13 mouse cellular contexts compared by ENCODE assay signal in the genomic region with DNA sequence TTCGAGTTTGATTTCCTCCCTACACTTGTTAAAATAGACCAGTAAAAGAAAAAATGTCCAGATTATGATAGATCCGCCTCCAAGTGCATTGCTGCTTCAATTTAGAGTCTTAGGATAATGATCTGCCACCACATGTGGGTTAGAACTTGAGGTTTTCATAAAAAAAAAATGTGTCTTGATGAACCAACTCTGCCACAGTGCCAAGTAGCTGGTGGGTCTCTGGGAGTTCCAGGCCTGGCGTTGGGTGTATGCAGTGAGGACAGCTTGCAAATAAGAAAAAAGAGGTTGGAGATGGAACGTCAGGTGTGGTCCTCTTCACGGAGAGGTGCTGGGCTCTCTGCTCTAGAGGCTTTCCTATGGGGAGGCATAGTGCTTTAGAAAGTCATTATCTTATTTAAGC.
"Had no signal": no experiment of that assay in that cellular context is flagged by ENCODE, and none has a peak within 500 bp of the region (broad histone marks: within the 10 kb centered on the region; RNA-seq: fewer than 3 reads in every experiment).

No protein-coding gene starts in this region.

- H3K27ac ChIP-seq: kidney, postnatal 0 days; limb, embryonic 12.5 days; liver, embryonic 14.5 days; neural tube, embryonic 13.5 days had no signal

- H3K9me3 ChIP-seq: limb, embryonic 12.5 days; neural tube, embryonic 13.5 days had no signal

- H3K36me3 ChIP-seq: limb, embryonic 12.5 days; neural tube, embryonic 13.5 days had no signal

- DNase-seq: kidney, adult 8-10 months; kidney, postnatal 36 days; layer of hippocampus, adult 9-11 months; lung, adult 18-20 months; right cerebral cortex, postnatal 4 days; spleen, adult 18-20 months; thymus, adult 18-20 months; thymus, postnatal 14 days had no signal

- ATAC-seq: midbrain, embryonic 16.5 days had no signal

- H3K9ac ChIP-seq: limb, embryonic 12.5 days; liver, embryonic 14.5 days; neural tube, embryonic 13.5 days had no signal

- H3K4me3 ChIP-seq: limb, embryonic 12.5 days; neural tube, embryonic 13.5 days had no signal

- H3K4me2 ChIP-seq: limb, embryonic 12.5 days; neural tube, embryonic 13.5 days had no signal
